Mouse (Mus musculus) layer of hippocampus, adult 11-12 months (tissue): ENCODE results near the gene Dus4l.

Experiments
- DNase-seq: peaks from one replicate; pipeline ENCODE4 v3.0.0; 2022; ENCODE audit warnings: low spot score

Dus4l gene

DNA sequence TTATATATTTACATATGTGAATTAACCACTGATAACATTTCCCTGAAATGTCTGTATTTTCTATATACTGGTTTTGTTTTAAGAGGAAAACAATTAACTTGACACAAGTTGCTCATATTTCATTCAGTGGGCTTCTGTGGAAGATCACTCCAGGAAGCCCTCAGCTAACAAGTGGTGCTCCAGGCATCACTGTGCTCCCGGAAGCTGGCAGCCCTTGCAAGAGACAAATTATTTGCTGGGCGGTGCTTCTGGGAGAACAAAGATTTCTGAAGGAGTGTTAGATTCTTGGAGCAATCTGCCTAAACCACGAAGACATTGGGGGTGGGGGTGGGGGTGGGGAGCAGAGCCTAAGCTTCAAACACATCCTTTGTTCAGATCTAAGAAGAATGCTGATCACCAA is 62.6 kb downstream of the Dus4l start:
- no peak for DNase-seq
